In genomic region chr1:144498051-144498450, GRCm38 (mm10) we compare ENCODE assay signal across 12 mouse cellular contexts.
"Had no signal": no experiment of that assay in that cellular context is flagged by ENCODE, and none has a peak within 500 bp of the region (broad histone marks: within the 10 kb centered on the region; RNA-seq: fewer than 3 reads in every experiment).

No protein-coding gene starts in this region.

- H3K4me3 ChIP-seq: kidney, embryonic 15.5 days; limb, embryonic 13.5 days; liver, embryonic 15.5 days; midbrain, embryonic 15.5 days; neural tube, embryonic 13.5 days had no signal

- H3K4me2 ChIP-seq: kidney, embryonic 15.5 days; limb, embryonic 13.5 days; liver, embryonic 15.5 days; midbrain, embryonic 15.5 days; neural tube, embryonic 13.5 days had no signal

- H3K27me3 ChIP-seq: kidney, embryonic 15.5 days; limb, embryonic 13.5 days; liver, embryonic 15.5 days; midbrain, embryonic 15.5 days; neural tube, embryonic 13.5 days had no signal

- DNase-seq: kidney, postnatal 14 days; left cerebral cortex, postnatal 4 days; lung, adult 2 months; lung, postnatal 36 days; spleen, adult 18-20 months; thymus, postnatal 36 days had no signal

- H3K36me3 ChIP-seq: kidney, embryonic 15.5 days; limb, embryonic 13.5 days; liver, embryonic 15.5 days; midbrain, embryonic 15.5 days; neural tube, embryonic 13.5 days had no signal

- H3K9ac ChIP-seq: kidney, embryonic 15.5 days; limb, embryonic 13.5 days; liver, embryonic 15.5 days; midbrain, embryonic 15.5 days; neural tube, embryonic 13.5 days had no signal

- H3K4me1 ChIP-seq: kidney, embryonic 15.5 days; limb, embryonic 13.5 days; liver, embryonic 15.5 days had no signal

- H3K9me3 ChIP-seq: kidney, embryonic 15.5 days; limb, embryonic 13.5 days; liver, embryonic 15.5 days; midbrain, embryonic 15.5 days; neural tube, embryonic 13.5 days had no signal

- ATAC-seq: lung, postnatal 0 days; midbrain, embryonic 15.5 days had no signal

- H3K27ac ChIP-seq: kidney, embryonic 15.5 days; limb, embryonic 13.5 days; liver, embryonic 15.5 days; midbrain, embryonic 15.5 days; neural tube, embryonic 13.5 days had no signal
